Mouse (Mus musculus) bone marrow, adult 2 months (tissue): ENCODE measurements around the gene Fbxw4.

Experiments used
- CTCF ChIP-seq: fragments of 200-500 bp; IDR thresholded peaks from 2 replicates; pipeline ENCODE4 v1.5.1; 2011; ENCODE audit warnings: low read length, control low read depth; ENCODE audit not compliant: control insufficient read depth, insufficient read depth
- POLR2A ChIP-seq: fragments of 200-500 bp; IDR thresholded peaks from 2 replicates; pipeline ENCODE4 v1.6.1; 2011; ENCODE audit warnings: low read depth, mild to moderate bottlenecking, control low read depth, low read length, borderline replicate concordance; ENCODE audit not compliant: control insufficient read depth

DNA sequence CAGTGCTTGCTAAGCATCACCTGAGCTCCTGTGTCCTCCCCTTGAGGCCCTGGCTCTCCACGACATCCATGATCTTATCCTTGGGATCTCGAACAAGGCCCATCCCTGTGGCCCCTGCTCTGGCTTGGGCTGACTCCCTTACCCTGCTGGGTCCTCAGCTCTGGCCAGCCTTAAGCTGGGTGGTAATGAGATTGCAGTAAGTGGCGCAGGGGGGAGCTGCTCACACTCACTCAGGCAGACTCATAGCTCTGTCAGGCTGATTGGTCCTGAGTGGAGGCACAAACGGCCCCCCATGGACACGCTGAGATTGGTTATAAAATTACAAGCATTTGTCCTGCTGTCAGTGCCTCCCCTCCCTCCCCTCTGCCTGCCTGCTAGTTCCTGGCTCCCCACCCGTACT, 124.2 kb downstream of the Fbxw4 start:
- TF ChIP-seq POLR2A (no peak), CTCF (no peak)
